Mouse (Mus musculus): ENCODE results near the gene Nfkb2.

GRCm38 (mm10) chr19:46275307-46275706 is 28.8 kb upstream of the Nfkb2 start:
- TF ChIP-seq EP300 (IDR thresholded peaks at IDR 0.05; ENCODE audit: low read depth), result no peak
- TF ChIP-seq CTCF (IDR thresholded peaks at IDR 0.05; ENCODE audit: low read depth), result peak; percentile 37

Measured in heart, postnatal 0 days (tissue).